Mouse (Mus musculus) liver, adult 2 months (tissue): ENCODE data around the gene Ccn2.

ENCODE experiments used
- CTCF ChIP-seq: fragments of 200-500 bp; IDR thresholded peaks from 2 replicates; pipeline ENCODE4 v1.5.1; 2011; ENCODE audit warnings: low read depth, low read length, control low read depth
- POLR2A ChIP-seq: fragments of 200-500 bp; IDR thresholded peaks from 2 replicates; pipeline ENCODE4 v1.6.1; 2011; ENCODE audit warnings: low read length, control low read depth; ENCODE audit not compliant: insufficient read depth; ENCODE audit errors: extremely low read depth

DNA sequence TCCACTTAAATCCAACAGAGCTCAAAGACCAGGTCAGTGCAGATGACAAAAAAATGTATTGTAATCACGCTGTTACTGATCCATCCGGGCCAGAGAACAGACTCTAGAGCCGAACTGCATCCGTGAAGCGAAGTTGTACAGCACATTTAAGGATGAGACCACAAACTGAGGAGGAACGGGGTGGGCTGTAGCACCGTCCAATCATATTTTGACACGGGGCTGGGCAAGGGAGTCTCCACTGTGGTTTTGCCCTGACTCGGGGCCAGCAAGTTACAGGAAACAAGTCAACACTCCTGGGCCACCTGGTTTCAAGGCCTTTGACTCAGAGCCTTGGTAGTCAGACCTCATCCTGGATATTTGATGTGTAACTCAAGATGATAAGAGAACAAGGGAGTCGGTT lies 40.6 kb downstream of the Ccn2 start:
- TF ChIP-seq POLR2A (no peak), CTCF (no peak)
